Mouse (Mus musculus) heart, embryonic 13.5 days (tissue): ENCODE results near the gene Gdf5. TPM values are rescaled to one million over a fixed set of nuclear protein-coding genes. Genes with fewer than 3 reads are reported as not detected.

Experiments used
- ATAC-seq: fragments of 200-750 bp; cut with Nextera tagmentation; 2 replicates; pipeline ENCODE4 v1.8.0; 2017; ENCODE audit warnings: moderate TSS enrichment; ENCODE audit not compliant: insufficient number of reproducible peaks, low FRiP score, low TSS enrichment; ENCODE audit errors: extremely low read depth
- H3K27ac ChIP-seq: fragments of 300-500 bp; sonication (generic); replicated peaks from 2 replicates; pipeline ENCODE4 v1.5.1; 2015; ENCODE audit warnings: moderate library complexity, mild to moderate bottlenecking, inconsistent platforms
- H3K27me3 ChIP-seq: fragments of 300-500 bp; sonication (generic); replicated peaks from 2 replicates; pipeline ENCODE4 v1.6.1; 2015; ENCODE audit warnings: mild to moderate bottlenecking, inconsistent platforms
- H3K36me3 ChIP-seq: fragments of 300-500 bp; sonication (generic); 2 replicates; pipeline ENCODE4 v1.6.1; 2015; ENCODE audit warnings: mild to moderate bottlenecking, inconsistent platforms
- H3K4me1 ChIP-seq: fragments of 300-500 bp; sonication (generic); 2 replicates; pipeline ENCODE4 v1.6.1; 2015; ENCODE audit warnings: inconsistent platforms
- H3K4me2 ChIP-seq: fragments of 300-500 bp; sonication (generic); 2 replicates; pipeline ENCODE4 v1.6.1; 2015; ENCODE audit warnings: inconsistent platforms, mild to moderate bottlenecking, moderate library complexity
- H3K4me3 ChIP-seq: fragments of 300-500 bp; sonication (generic); 2 replicates; pipeline ENCODE4 v1.5.1; 2015; ENCODE audit warnings: moderate library complexity, mild to moderate bottlenecking, inconsistent platforms
- H3K9ac ChIP-seq: fragments of 300-500 bp; sonication (generic); 2 replicates; pipeline ENCODE4 v1.6.1; 2015; ENCODE audit warnings: inconsistent platforms, mild to moderate bottlenecking, moderate library complexity
- H3K9me3 ChIP-seq: fragments of 300-500 bp; sonication (generic); 2 replicates; pipeline ENCODE4 v1.6.1; 2016; ENCODE audit warnings: inconsistent platforms
- WGBS: fragments of 180-500 bp; shearing (Covaris S2); methylation state at CpG from one replicate; pipeline ENCODE4 v1.1.7; 2015; ENCODE audit warnings: mixed read lengths; 5-methylcytosine and 5-hydroxymethylcytosine counted together
- polyA plus RNA-seq: library from polyadenylated mRNA; unstranded; fragments of >200 nt; fragmentation: Nextera tagmentation; extraction: Ambion mirVana; gene quantifications from 2 replicates; pipeline ENCODE4 v1.2.1, GENCODE M21; 2015

Gdf5 gene
- polyA plus RNA-seq, 1 experiment from 2014 or later: 0.37 TPM

DNA sequence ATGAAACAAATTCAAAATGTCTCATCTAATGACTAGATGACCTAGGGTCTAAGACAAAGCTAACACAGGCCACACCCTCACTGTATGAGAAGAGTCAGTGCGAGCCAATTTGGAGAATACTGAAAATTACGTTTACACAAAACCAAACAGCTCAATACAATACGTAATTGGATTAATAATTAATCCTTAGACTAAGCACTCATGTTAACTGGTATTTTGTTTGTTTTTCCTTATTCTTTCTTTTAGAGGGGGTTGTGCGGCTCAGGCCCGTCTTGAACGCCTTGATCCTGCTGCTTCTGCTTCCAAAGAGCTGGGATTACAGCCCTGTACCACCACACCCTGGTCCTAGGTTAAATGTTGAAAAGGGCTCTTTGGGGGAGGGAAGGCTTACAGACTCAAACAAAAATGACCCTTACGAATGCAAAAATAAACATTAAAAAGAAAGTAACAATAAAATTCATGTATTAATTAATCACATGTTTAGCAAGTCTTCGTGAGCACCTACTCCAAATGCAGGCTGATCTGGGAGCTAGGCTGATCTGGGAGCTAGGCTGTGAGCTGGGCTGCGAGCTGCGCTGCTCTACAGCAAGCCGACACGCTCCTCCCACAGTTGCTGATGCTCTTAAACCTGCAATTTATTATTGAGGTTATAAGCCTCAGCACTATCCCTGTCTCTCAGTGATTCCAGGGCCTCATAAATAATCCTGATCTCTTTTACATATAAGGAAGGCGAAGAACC lies 50.7 kb downstream of the Gdf5 start:
- H3K36me3 ChIP-seq: peaks cover 86% of the 10 kb centered on the region
- no peak overlapping the region for H3K4me3 ChIP-seq
- no peak overlapping the region for H3K4me2 ChIP-seq
- H3K9ac ChIP-seq: no peak overlapping the region
- ATAC-seq: no peak
- H3K27ac ChIP-seq: no peak overlapping the region
- no peaks in the 10 kb centered on the region for H3K27me3 ChIP-seq
- H3K4me1 ChIP-seq: no peaks in the 10 kb centered on the region
- H3K9me3 ChIP-seq: no peaks in the 10 kb centered on the region
- 88% methylated on average over 13 of the region's 13 CpGs for WGBS

Other genes with a start within 250 kb of the Gdf5 start
- gene Edem2, start 215.9 kb downstream of the Gdf5 start, polyA plus RNA-seq: 23.1 and 25.4 TPM in 2 replicates
- gene Gm17581, start 209.5 kb downstream of the Gdf5 start, polyA plus RNA-seq: not detected in 2 replicates
- gene Procr, start 194.2 kb downstream of the Gdf5 start, polyA plus RNA-seq: 9.0 and 9.1 TPM in 2 replicates
- gene Mmp24, start 170.0 kb downstream of the Gdf5 start, polyA plus RNA-seq: 0.04 TPM in 1 of 2 replicates, not detected in the other
- gene BC029722, start 125.9 kb downstream of the Gdf5 start, polyA plus RNA-seq: 10.8 and 12.0 TPM in 2 replicates
- 127 and 152 TPM in 2 replicates for gene Eif6, start 118.4 kb downstream of the Gdf5 start, polyA plus RNA-seq
- gene Fam83c, start 110.5 kb downstream of the Gdf5 start, polyA plus RNA-seq: 0.06 and 0.09 TPM in 2 replicates
- 99.7 and 108 TPM in 2 replicates for gene Uqcc1, start 15.1 kb downstream of the Gdf5 start, polyA plus RNA-seq
- not detected in 2 replicates for gene Gm15557, start 4.6 kb downstream of the Gdf5 start, polyA plus RNA-seq
- 9.4 and 9.6 TPM in 2 replicates for gene Cep250, start 11.1 kb upstream of the Gdf5 start, polyA plus RNA-seq
- gene 6430550D23Rik, start 62.6 kb upstream of the Gdf5 start, polyA plus RNA-seq: 0.85 and 1.0 TPM in 2 replicates
- 171 and 177 TPM in 2 replicates for gene Ergic3, start 62.7 kb upstream of the Gdf5 start, polyA plus RNA-seq
- not detected in 2 replicates for gene Fer1l4, start 107.6 kb upstream of the Gdf5 start, polyA plus RNA-seq
- gene Spag4, start 119.8 kb upstream of the Gdf5 start, polyA plus RNA-seq: 2.1 and 2.3 TPM in 2 replicates
- 22.7 and 28.4 TPM in 2 replicates for gene Cpne1, start 166.6 kb upstream of the Gdf5 start, polyA plus RNA-seq
- gene Rbm12, start 166.6 kb upstream of the Gdf5 start, polyA plus RNA-seq: 18.3 and 20.4 TPM in 2 replicates
- 10.4 and 13.7 TPM in 2 replicates for gene Gm28036, start 181.7 kb upstream of the Gdf5 start, polyA plus RNA-seq
- 382 and 427 TPM in 2 replicates for gene Romo1, start 198.7 kb upstream of the Gdf5 start, polyA plus RNA-seq
- 58.1 and 61.1 TPM in 2 replicates for gene Nfs1, start 198.8 kb upstream of the Gdf5 start, polyA plus RNA-seq
- gene Rbm39, start 234.9 kb upstream of the Gdf5 start, polyA plus RNA-seq: 360 and 386 TPM in 2 replicates